Mouse (Mus musculus) frontal cortex, postnatal 25 days (tissue): ENCODE measurements around the gene Dda1.
A peak's percentile ranks its signal among the peaks of the same experiment; 100 is the strongest.
"Not testable (repeated sequence)": the region's sequence is repeated elsewhere in the genome, so short reads cannot be mapped to it uniquely, and the experiment has no call there.

Experiments used
- DNase-seq, 2 experiments: peaks; one replicate each; pipeline ENCODE4 v3.0.0; 2022; ENCODE audit warnings: low spot score in 2 of 2

The Dda1 gene

GRCm38 (mm10) chr8:71468916-71469315, at the start of gene Dda1:
TSS of gene Dda1 (plus strand) at chr8:71469199.
- peak; percentile 94 to 97 for DNase-seq

DNA sequence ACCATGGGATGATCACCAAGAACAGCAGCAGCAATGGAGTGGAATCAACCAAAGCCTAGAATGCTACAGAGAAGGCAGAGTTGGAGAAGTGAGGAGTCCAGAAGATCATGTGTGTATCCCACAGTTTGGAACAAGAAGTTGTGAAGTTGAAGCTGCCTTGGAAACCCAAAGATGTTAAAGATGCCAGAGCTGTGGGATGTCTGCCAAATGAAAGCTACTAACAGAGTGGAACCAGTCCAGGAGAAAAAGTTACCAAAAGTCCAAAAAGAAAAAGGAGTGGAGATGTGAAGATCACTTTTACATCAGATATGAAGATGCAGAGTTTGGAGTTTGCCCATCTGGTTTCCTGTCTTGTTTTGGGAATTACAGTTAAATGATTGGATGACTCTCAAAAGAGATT, 46.9 kb upstream of the Dda1 start:
- no peak for DNase-seq

- DNase-seq, result not testable (repeated sequence)
Measured at GRCm38 (mm10) chr8:71432935-71433334, 36.1 kb upstream of the Dda1 start.

DNA sequence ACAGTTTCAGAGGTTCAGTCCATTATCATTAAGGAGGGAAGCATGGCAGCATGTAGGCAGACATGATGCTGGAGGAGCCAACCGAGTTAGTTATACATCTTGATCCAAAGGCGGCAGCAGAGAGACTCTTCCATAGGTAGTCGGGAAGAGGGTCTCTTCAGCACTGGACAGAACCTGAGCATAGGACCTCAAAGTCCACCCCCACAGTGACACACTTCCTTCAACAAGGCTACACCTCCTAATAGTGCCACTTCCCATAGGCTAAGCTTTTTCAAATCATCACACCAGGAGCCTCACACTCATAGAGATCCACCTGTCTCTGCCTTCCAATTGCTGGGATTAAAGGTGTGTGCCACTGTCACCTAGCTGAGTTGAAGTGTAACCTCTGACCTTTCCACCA, 32.0 kb upstream of the Dda1 start:
- no peak for DNase-seq

- DNase-seq, result no peak
Measured at GRCm38 (mm10) chr8:71441404-71441803, 27.6 kb upstream of the Dda1 start.

GRCm38 (mm10) chr8:71445096-71445495, 23.9 kb upstream of the Dda1 start:
- no peak for DNase-seq

- DNase-seq, result no peak
Measured at GRCm38 (mm10) chr8:71451337-71451736, 17.7 kb upstream of the Dda1 start.

DNA sequence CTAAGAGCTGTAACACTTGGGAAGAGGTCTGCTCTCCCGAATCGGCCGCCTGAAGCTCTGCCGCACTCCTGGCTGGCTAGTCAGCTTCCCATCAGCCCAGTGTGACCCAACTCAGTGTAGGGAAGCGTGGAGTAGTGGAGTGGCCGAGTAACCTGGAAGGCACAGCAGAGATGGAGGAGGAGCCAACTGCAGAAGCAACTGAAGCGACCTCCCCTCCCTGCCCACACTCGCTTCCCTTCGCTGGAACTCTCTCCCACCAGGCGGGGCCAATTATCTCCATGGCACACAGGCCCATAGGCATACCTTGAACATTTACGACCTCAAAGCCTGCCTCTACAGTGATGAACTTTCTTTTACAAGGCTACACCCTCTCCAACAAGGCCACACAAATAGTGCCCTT, 17.2 kb upstream of the Dda1 start:
- DNase-seq, result no peak

- DNase-seq, result no peak
Measured at GRCm38 (mm10) chr8:71452669-71453068, 16.3 kb upstream of the Dda1 start.

DNA sequence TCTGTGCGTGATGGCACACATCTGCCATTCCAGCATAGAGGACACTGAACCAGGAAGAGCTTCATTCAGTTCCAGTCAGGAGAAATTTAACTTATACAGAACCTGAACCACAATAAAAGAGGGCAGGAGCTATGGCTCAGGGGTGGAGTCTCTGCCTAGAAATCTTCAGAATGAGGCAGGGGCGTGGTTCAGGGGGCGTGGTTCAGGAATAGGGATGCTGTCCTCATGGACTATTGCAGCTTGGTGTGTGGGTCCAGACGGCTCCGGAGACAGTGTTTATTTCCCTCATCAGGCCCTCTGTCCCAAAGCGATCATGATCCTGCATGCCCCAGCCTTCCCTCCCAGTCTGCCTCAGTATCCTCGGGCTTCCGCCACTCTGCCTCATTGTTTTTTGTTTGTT, 14.3 kb upstream of the Dda1 start:
- no peak for DNase-seq

DNA sequence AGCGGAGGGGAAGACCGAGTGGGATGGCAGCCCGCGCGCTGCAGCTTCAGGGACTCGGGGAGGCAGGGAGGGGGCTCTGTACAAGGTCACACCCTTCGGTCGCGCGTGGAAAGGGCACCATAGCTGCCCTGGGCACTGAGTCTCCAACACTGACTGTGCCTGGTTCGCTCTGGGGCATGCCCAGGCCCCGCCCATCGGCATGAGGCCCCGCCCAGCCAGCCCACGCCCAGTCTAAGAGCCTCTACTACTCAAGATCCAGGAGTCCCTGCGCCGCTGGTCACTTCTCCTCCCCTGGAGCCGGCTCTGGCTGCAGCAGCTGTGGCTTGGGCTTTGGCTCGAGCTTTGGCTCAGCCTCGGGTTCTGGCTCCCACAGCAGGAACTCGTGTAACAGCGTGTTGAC, 12.1 kb upstream of the Dda1 start:
- DNase-seq, result no peak

- DNase-seq, result peak in 1 of 2 experiments; percentile 1
Measured at GRCm38 (mm10) chr8:71457659-71458270, 11.2 kb upstream of the Dda1 start.

- no peak for DNase-seq
Measured at GRCm38 (mm10) chr8:71460716-71461115, 8.3 kb upstream of the Dda1 start.

DNA sequence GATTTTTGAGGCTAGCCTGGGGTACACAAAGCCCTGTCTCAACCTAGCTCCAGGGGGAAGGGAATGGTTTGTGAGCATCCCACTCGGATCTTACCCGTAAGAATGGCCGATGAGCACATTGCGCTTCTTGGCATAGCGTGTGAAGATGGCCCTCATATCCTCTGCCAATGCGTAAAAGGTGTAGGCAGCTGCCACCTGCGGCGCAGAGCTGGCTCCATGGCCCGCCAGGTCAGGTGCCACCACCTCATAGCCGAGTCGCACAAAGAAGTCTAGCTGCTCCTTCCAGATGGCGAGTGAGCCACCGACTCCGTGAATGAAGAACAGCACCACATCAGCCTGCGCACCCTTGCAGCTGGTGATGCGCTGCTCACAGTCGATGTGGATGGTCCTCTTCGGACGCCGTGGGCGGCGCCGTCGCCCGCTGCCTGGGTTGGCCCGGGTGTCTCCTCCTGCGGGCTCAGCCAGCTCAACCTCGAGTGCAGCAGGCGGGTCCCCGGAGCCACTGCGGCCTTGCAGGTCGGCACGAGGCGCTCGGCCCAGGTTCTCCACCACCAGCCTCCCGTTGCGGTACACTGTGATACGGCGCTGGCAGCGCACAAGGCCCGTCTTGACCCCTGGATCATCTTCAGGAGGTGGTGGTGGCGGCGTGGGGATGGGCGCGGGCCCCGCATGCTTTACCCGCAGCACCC, 7.7 kb upstream of the Dda1 start:
- no peak for DNase-seq

DNA sequence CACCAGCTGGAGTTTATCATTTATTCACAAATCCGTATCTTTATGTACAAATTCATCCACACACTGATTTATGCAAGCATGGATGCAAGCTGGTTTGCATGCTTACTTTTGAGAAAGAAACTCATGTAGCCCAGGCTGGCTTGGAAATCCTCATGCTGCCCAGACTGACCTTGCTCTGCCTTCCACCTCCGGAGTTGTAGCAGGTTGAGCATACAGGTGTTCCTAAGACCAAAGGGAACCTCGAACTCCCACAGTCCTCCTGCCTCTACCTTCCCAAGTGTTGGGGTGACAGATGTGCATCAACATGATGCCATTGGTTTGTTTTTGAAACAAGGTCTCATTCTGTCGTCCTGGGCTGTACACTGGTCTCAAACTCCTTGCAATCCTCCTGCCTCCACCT, 6.8 kb upstream of the Dda1 start:
- no peak for DNase-seq

DNA sequence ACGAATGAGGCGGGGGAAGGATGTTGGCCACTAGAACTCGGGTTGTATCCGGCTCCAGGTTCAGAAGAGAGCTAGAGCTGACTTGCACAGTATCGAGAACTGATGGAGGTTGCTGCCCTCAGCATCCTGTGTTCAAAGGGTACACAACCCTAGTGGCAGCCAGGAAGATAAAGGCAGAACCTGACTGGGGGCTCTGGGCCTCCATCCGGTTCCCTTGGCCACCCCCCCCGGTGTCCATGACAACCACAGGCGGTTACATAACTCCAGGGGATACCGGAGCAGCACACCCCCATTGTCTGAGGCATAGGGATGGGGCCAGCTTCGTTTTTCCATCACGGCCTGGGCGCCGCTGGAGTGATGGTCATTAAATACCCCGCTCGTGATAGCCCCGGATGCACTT, 6.2 kb upstream of the Dda1 start:
- DNase-seq, result peak in 1 of 2 experiments; percentile 50

GRCm38 (mm10) chr8:71463188-71464033, 5.6 kb upstream of the Dda1 start, which contains the start of gene Abhd8:
TSS of gene Abhd8 (minus strand) at chr8:71463655.
- DNase-seq, result peak; percentile 99

GRCm38 (mm10) chr8:71464513-71465500, 4.2 kb upstream of the Dda1 start, which contains the start of gene Mrpl34:
TSS of gene Mrpl34 (plus strand) at chr8:71464959.
- DNase-seq, result peak; percentile 97 to 99

- no peak for DNase-seq
Measured at GRCm38 (mm10) chr8:71465733-71466132, 3.3 kb upstream of the Dda1 start.

GRCm38 (mm10) chr8:71466198-71466597, 2.8 kb upstream of the Dda1 start:
- no peak for DNase-seq

DNA sequence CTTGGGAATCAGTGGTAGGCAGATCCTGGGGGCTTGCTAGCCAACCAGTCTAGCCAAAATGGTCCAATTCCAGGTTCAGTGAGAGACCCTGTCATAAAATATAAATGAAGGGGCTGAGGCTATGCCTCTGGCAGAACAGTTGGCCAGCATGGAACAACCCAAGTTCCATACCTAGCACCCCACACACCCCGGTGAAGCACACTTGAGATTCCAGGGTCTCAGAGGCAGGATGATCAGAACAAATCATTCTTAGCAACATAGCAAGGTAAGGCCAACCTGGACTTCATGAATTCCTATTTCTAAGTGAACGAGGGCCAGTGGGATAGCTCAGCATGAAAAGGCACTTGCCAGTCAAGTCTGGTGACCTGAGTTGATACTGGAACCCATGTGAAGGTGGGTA, 1.8 kb upstream of the Dda1 start:
- no peak for DNase-seq
